Mouse (Mus musculus): ENCODE data around the gene Slc22a8. TPM values are rescaled to one million over a fixed set of nuclear protein-coding genes. Genes with fewer than 3 reads are reported as not detected.

Slc22a8 gene
- polyA plus RNA-seq, 1 experiment from 2014 or later: 0.09 TPM

GRCm38 (mm10) chr19:8571746-8572145 is 19.3 kb upstream of the Slc22a8 start:
- Histone ChIP-seq H3K4me2 (ENCODE audit: low read depth, low read length) (no peak overlapping the region), H3K27ac (ENCODE audit: low read length) (no peak overlapping the region), H3K9ac (ENCODE audit: low read length) (no peak overlapping the region), H3K4me1 (replicated peaks; ENCODE audit: control insufficient read depth, insufficient read depth, low read length) (no peaks in the 10 kb centered on the region; the same call in 1 of the 2 replicates), H3K4me3 (ENCODE audit: low read length) (no peak overlapping the region), H3K36me3 (ENCODE audit: control insufficient read depth, insufficient read depth, low read length) (no peaks in the 10 kb centered on the region), H3K27me3 (ENCODE audit: control insufficient read depth, insufficient read depth, low read depth, low read length) (no peaks in the 10 kb centered on the region), H3K9me3 (ENCODE audit: control insufficient read depth, low read length) (no peaks in the 10 kb centered on the region)
- 41% methylated on average over 7 of the region's 7 CpGs for WGBS
- ATAC-seq (ENCODE audit: low read depth): peak; percentile 26; the same call in 1 of the 2 replicates

- Histone ChIP-seq H3K27ac (ENCODE audit: low read length) (no peak overlapping the region), H3K36me3 (ENCODE audit: control insufficient read depth, insufficient read depth, low read length) (no peaks in the 10 kb centered on the region), H3K4me1 (replicated peaks; ENCODE audit: control insufficient read depth, insufficient read depth, low read length) (no peaks in the 10 kb centered on the region; the same call in 1 of the 2 replicates), H3K9ac (ENCODE audit: low read length) (no peak overlapping the region), H3K4me3 (ENCODE audit: low read length) (no peak overlapping the region), H3K27me3 (ENCODE audit: control insufficient read depth, insufficient read depth, low read depth, low read length) (no peaks in the 10 kb centered on the region), H3K4me2 (ENCODE audit: low read depth, low read length) (no peak overlapping the region), H3K9me3 (ENCODE audit: control insufficient read depth, low read length) (no peaks in the 10 kb centered on the region)
- ATAC-seq (ENCODE audit: low read depth): no peak
- WGBS: 14% methylated on average over 3 of the region's 3 CpGs
Observed at GRCm38 (mm10) chr19:8572485-8572884, 18.6 kb upstream of the Slc22a8 start.

GRCm38 (mm10) chr19:8577432-8577831 is 13.6 kb upstream of the Slc22a8 start:
- H3K4me2 ChIP-seq (ENCODE audit: low read depth, low read length): no peak overlapping the region
- H3K9me3 ChIP-seq (ENCODE audit: control insufficient read depth, low read length): no peaks in the 10 kb centered on the region
- no peak for ATAC-seq (ENCODE audit: low read depth)
- 0 out of 2 replicates have a peak, but pooled peaks cover 2% of the 10 kb centered on the region for H3K4me1 ChIP-seq (replicated peaks; ENCODE audit: control insufficient read depth, insufficient read depth, low read length)
- no peak overlapping the region for H3K4me3 ChIP-seq (ENCODE audit: low read length)
- H3K27me3 ChIP-seq (ENCODE audit: control insufficient read depth, insufficient read depth, low read depth, low read length): no peaks in the 10 kb centered on the region
- H3K36me3 ChIP-seq (ENCODE audit: control insufficient read depth, insufficient read depth, low read length): no peaks in the 10 kb centered on the region
- H3K27ac ChIP-seq (ENCODE audit: low read length): no peak overlapping the region
- 82% methylated on average over 4 of the region's 4 CpGs for WGBS
- H3K9ac ChIP-seq (ENCODE audit: low read length): no peak overlapping the region

GRCm38 (mm10) chr19:8578293-8578969 is 12.6 kb upstream of the Slc22a8 start:
- Histone ChIP-seq H3K4me3 (ENCODE audit: low read length) (peak overlapping the region; percentile 43), H3K4me1 (replicated peaks; ENCODE audit: control insufficient read depth, insufficient read depth, low read length) (0 out of 2 replicates have a peak, but pooled peaks cover 2% of the 10 kb centered on the region), H3K27me3 (ENCODE audit: control insufficient read depth, insufficient read depth, low read depth, low read length) (no peaks in the 10 kb centered on the region), H3K36me3 (ENCODE audit: control insufficient read depth, insufficient read depth, low read length) (no peaks in the 10 kb centered on the region), H3K9ac (ENCODE audit: low read length) (peak overlapping the region; percentile 50), H3K9me3 (ENCODE audit: control insufficient read depth, low read length) (no peaks in the 10 kb centered on the region), H3K4me2 (ENCODE audit: low read depth, low read length) (peak overlapping the region; percentile 65), H3K27ac (ENCODE audit: low read length) (no peak overlapping the region)
- WGBS: 3% methylated on average over 24 of the region's 24 CpGs
- ATAC-seq (ENCODE audit: low read depth): peak; percentile 84

GRCm38 (mm10) chr19:8578970-8579342 is 12.1 kb upstream of the Slc22a8 start:
- Histone ChIP-seq H3K36me3 (ENCODE audit: control insufficient read depth, insufficient read depth, low read length) (no peaks in the 10 kb centered on the region), H3K4me3 (ENCODE audit: low read length) (peak overlapping the region; percentile 43; the same call in 1 of the 2 replicates), H3K27ac (ENCODE audit: low read length) (no peak overlapping the region), H3K9me3 (ENCODE audit: control insufficient read depth, low read length) (no peaks in the 10 kb centered on the region), H3K27me3 (ENCODE audit: control insufficient read depth, insufficient read depth, low read depth, low read length) (no peaks in the 10 kb centered on the region), H3K4me2 (ENCODE audit: low read depth, low read length) (peak overlapping the region; percentile 65), H3K4me1 (replicated peaks; ENCODE audit: control insufficient read depth, insufficient read depth, low read length) (0 out of 2 replicates have a peak, but pooled peaks cover 2% of the 10 kb centered on the region), H3K9ac (ENCODE audit: low read length) (no peak overlapping the region; the same call in 1 of the 2 replicates)
- no peak; the same call in 1 of the 2 replicates for ATAC-seq (ENCODE audit: low read depth)
- 39% methylated on average over 2 of the region's 2 CpGs for WGBS

GRCm38 (mm10) chr19:8585298-8585697 is 5.8 kb upstream of the Slc22a8 start:
- no peaks in the 10 kb centered on the region for H3K27me3 ChIP-seq (ENCODE audit: control insufficient read depth, insufficient read depth, low read depth, low read length)
- H3K27ac ChIP-seq (ENCODE audit: low read length): no peak overlapping the region
- no peak overlapping the region for H3K4me2 ChIP-seq (ENCODE audit: low read depth, low read length)
- no peak overlapping the region for H3K9ac ChIP-seq (ENCODE audit: low read length)
- ATAC-seq (ENCODE audit: low read depth): no peak
- H3K4me3 ChIP-seq (ENCODE audit: low read length): no peak overlapping the region
- H3K4me1 ChIP-seq (replicated peaks; ENCODE audit: control insufficient read depth, insufficient read depth, low read length): no peaks in the 10 kb centered on the region
- WGBS: 45% methylated on average over 3 of the region's 3 CpGs
- H3K9me3 ChIP-seq (ENCODE audit: control insufficient read depth, low read length): no peaks in the 10 kb centered on the region
- no peaks in the 10 kb centered on the region for H3K36me3 ChIP-seq (ENCODE audit: control insufficient read depth, insufficient read depth, low read length)

- WGBS: 86% methylated on average over 2 of the region's 2 CpGs
Observed at GRCm38 (mm10) chr19:8585899-8586298, 5.2 kb upstream of the Slc22a8 start.

GRCm38 (mm10) chr19:8586350-8586749 is 4.7 kb upstream of the Slc22a8 start:
- 30% methylated on average over 3 of the region's 3 CpGs for WGBS
- Histone ChIP-seq H3K4me2 (ENCODE audit: low read depth, low read length) (no peak overlapping the region), H3K9me3 (ENCODE audit: control insufficient read depth, low read length) (no peaks in the 10 kb centered on the region), H3K4me3 (ENCODE audit: low read length) (no peak overlapping the region), H3K36me3 (ENCODE audit: control insufficient read depth, insufficient read depth, low read length) (no peaks in the 10 kb centered on the region), H3K9ac (ENCODE audit: low read length) (no peak overlapping the region), H3K4me1 (replicated peaks; ENCODE audit: control insufficient read depth, insufficient read depth, low read length) (no peaks in the 10 kb centered on the region), H3K27ac (ENCODE audit: low read length) (no peak overlapping the region), H3K27me3 (ENCODE audit: control insufficient read depth, insufficient read depth, low read depth, low read length) (no peaks in the 10 kb centered on the region)
- no peak for ATAC-seq (ENCODE audit: low read depth)

More at GRCm38 (mm10) chr19:8585899-8586298, 5.2 kb upstream of the Slc22a8 start:
- no peak overlapping the region for H3K4me2 ChIP-seq (ENCODE audit: low read depth, low read length)
- no peaks in the 10 kb centered on the region for H3K27me3 ChIP-seq (ENCODE audit: control insufficient read depth, insufficient read depth, low read depth, low read length)
- ATAC-seq (ENCODE audit: low read depth): no peak
- H3K9me3 ChIP-seq (ENCODE audit: control insufficient read depth, low read length): no peaks in the 10 kb centered on the region
- no peaks in the 10 kb centered on the region for H3K36me3 ChIP-seq (ENCODE audit: control insufficient read depth, insufficient read depth, low read length)
- no peak overlapping the region for H3K9ac ChIP-seq (ENCODE audit: low read length)
- H3K4me3 ChIP-seq (ENCODE audit: low read length): no peak overlapping the region
- no peaks in the 10 kb centered on the region for H3K4me1 ChIP-seq (replicated peaks; ENCODE audit: control insufficient read depth, insufficient read depth, low read length)
- H3K27ac ChIP-seq (ENCODE audit: low read length): no peak overlapping the region

- H3K9ac ChIP-seq (ENCODE audit: low read length): no peak overlapping the region
- H3K4me3 ChIP-seq (ENCODE audit: low read length): no peak overlapping the region
- no peak overlapping the region for H3K27ac ChIP-seq (ENCODE audit: low read length)
- no peak for ATAC-seq (ENCODE audit: low read depth)
- 62% methylated on average over 1 of the region's 1 CpGs for WGBS
- H3K36me3 ChIP-seq (ENCODE audit: control insufficient read depth, insufficient read depth, low read length): no peaks in the 10 kb centered on the region
- H3K27me3 ChIP-seq (ENCODE audit: control insufficient read depth, insufficient read depth, low read depth, low read length): no peaks in the 10 kb centered on the region
- H3K4me1 ChIP-seq (replicated peaks; ENCODE audit: control insufficient read depth, insufficient read depth, low read length): no peaks in the 10 kb centered on the region
- H3K9me3 ChIP-seq (ENCODE audit: control insufficient read depth, low read length): no peaks in the 10 kb centered on the region
- H3K4me2 ChIP-seq (ENCODE audit: low read depth, low read length): no peak overlapping the region
Observed at GRCm38 (mm10) chr19:8587315-8587714, 3.7 kb upstream of the Slc22a8 start.

All from lung, embryonic 16.5 days (tissue).